Mouse (Mus musculus) C2C12 (cell line): Measurements from ENCODE around the gene Myh7b. TPM values are rescaled to one million over a fixed set of nuclear protein-coding genes. Genes with fewer than 3 reads are reported as not detected.
A peak's percentile ranks its signal among the peaks of the same experiment; 100 is the strongest.

Experiments used
- H3K27me3 ChIP-seq: one replicate; pipeline ENCODE4 v1.6.1; 2011; ENCODE audit not compliant: control insufficient read depth, insufficient read depth, insufficient read length
- H3K36me3 ChIP-seq: one replicate; pipeline ENCODE4 v1.6.1; 2011; ENCODE audit not compliant: control insufficient read depth, insufficient read depth
- H3K4me3 ChIP-seq: one replicate; pipeline ENCODE4 v1.5.1; 2011; ENCODE audit warnings: mild to moderate bottlenecking, control low read depth; ENCODE audit not compliant: poor library complexity, insufficient read depth, severe bottlenecking
- H3K79me2 ChIP-seq: one replicate; pipeline ENCODE4 v1.6.1; 2011; ENCODE audit not compliant: control insufficient read depth, insufficient read depth
- H3K79me3 ChIP-seq: one replicate; pipeline ENCODE4 v1.6.1; 2011; ENCODE audit warnings: low read depth, control low read depth
- H3ac ChIP-seq: one replicate; pipeline ENCODE3; 2011; ENCODE audit warnings: low read depth; ENCODE audit not compliant: control insufficient read depth, insufficient read length
- CEBPB ChIP-seq: IDR thresholded peaks from one replicate; pipeline ENCODE4 v1.6.1; 2011; ENCODE audit warnings: low read depth, mild to moderate bottlenecking, control low read depth, moderate library complexity
- CTCF ChIP-seq: IDR thresholded peaks from one replicate; pipeline ENCODE4 v1.5.1; 2011; ENCODE audit not compliant: control insufficient read depth, insufficient read depth, insufficient read length
- FOSL1 ChIP-seq: IDR thresholded peaks from one replicate; pipeline ENCODE4 v1.8.0; 2011; ENCODE audit warnings: mild to moderate bottlenecking, low read length; ENCODE audit not compliant: poor library complexity, insufficient read depth, severe bottlenecking
- MAX ChIP-seq: IDR thresholded peaks from one replicate; pipeline ENCODE4 v1.6.1; 2011; ENCODE audit warnings: mild to moderate bottlenecking, control low read depth
- MYOD1 ChIP-seq: IDR thresholded peaks from one replicate; pipeline ENCODE4 v1.6.1; 2011; ENCODE audit warnings: low read depth; ENCODE audit not compliant: control insufficient read depth, insufficient read length
- MYOG ChIP-seq: IDR thresholded peaks from one replicate; pipeline ENCODE4 v1.6.1; 2011; ENCODE audit not compliant: control insufficient read depth, insufficient read length; ENCODE audit errors: extremely low read depth
- USF1 ChIP-seq: IDR thresholded peaks from one replicate; pipeline ENCODE4 v1.6.1; 2011; ENCODE audit warnings: low read depth, mild to moderate bottlenecking, control low read depth, moderate library complexity
- polyA plus RNA-seq: library from polyadenylated mRNA; unstranded; fragments of >200 nt; fragmentation: generic; extraction: Trizol; gene quantifications from one replicate; pipeline ENCODE4 v1.2.1, GENCODE M21; 2012; ENCODE audit warnings: missing spikeins

The Myh7b gene
- polyA plus RNA-seq, 1 experiment: 0.09 TPM

DNA sequence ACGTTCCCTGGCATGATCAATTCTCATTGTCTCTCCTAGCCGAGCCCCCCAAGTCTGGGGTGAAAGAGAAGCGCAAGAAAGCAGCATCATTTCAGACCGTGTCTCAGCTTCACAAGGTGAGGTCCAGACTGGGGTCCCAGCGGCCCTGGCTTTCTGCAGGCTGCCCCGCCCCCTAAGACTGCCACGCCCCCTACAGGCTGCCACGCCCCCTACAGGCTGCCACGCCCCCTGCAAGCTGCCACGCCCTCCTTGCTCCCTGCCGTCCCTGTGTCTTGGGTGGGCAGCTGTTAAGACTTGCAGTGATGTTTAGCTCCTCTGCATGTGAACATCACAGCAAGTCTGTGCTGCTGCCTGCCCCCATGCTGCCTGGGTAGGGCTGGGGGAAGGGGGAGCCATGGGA is 11.6 kb downstream of the Myh7b start:
- Histone ChIP-seq H3ac (no peak overlapping the region), H3K27me3 (no peaks in the 10 kb centered on the region), H3K79me2 (no peaks in the 10 kb centered on the region), H3K36me3 (no peaks in the 10 kb centered on the region), H3K79me3 (no peaks in the 10 kb centered on the region), H3K4me3 (no peak overlapping the region)
- TF ChIP-seq MYOD1: no peak
- no peak for TF ChIP-seq MAX
- no peak for TF ChIP-seq USF1
- no peak for TF ChIP-seq CEBPB
- TF ChIP-seq CTCF: no peak
- no peak for TF ChIP-seq FOSL1
- TF ChIP-seq MYOG: no peak

GRCm38 (mm10) chr2:155623996-155624395 is 13.0 kb downstream of the Myh7b start:
- Histone ChIP-seq H3K79me3 (no peaks in the 10 kb centered on the region), H3K4me3 (no peak overlapping the region), H3ac (no peak overlapping the region), H3K79me2 (no peaks in the 10 kb centered on the region), H3K36me3 (no peaks in the 10 kb centered on the region), H3K27me3 (no peaks in the 10 kb centered on the region)
- TF ChIP-seq MAX: no peak
- TF ChIP-seq MYOD1: no peak
- no peak for TF ChIP-seq USF1
- no peak for TF ChIP-seq FOSL1
- TF ChIP-seq CTCF: no peak
- TF ChIP-seq MYOG: no peak

DNA sequence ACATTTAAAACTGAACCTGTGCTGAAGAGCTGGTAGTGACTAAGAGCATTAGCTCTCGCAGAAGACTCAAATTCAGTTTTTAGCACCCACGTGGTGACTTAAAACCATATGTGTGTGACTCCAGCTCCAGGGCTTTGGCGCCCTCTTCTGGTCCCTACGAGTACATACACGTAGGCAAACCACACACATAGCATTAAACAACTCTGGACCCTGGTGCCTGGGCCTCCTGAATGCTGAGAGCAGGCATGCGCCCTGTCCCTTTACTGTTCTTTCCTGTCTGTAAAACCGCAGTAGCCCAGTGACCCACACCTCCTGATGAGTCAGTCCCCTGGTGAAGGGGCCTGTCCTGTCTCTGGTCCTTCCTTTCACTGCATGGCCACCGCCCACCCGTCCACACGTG is 13.7 kb downstream of the Myh7b start:
- no peaks in the 10 kb centered on the region for H3K27me3 ChIP-seq
- H3K79me2 ChIP-seq: no peaks in the 10 kb centered on the region
- no peaks in the 10 kb centered on the region for H3K79me3 ChIP-seq
- TF ChIP-seq USF1 (no peak), FOSL1 (peak; percentile 91), MAX (peak; percentile 93), CTCF (peak; percentile 34)
- no peak overlapping the region for H3ac ChIP-seq
- no peak overlapping the region for H3K4me3 ChIP-seq
- H3K36me3 ChIP-seq: no peaks in the 10 kb centered on the region

GRCm38 (mm10) chr2:155626277-155626676 is 15.3 kb downstream of the Myh7b start:
- no peaks in the 10 kb centered on the region for H3K79me2 ChIP-seq
- no peak for TF ChIP-seq FOSL1
- TF ChIP-seq MYOD1: no peak
- TF ChIP-seq USF1: no peak
- TF ChIP-seq CEBPB: no peak
- no peak for TF ChIP-seq CTCF
- H3K4me3 ChIP-seq: no peak overlapping the region
- H3K36me3 ChIP-seq: no peaks in the 10 kb centered on the region
- no peaks in the 10 kb centered on the region for H3K79me3 ChIP-seq
- no peaks in the 10 kb centered on the region for H3K27me3 ChIP-seq
- no peak overlapping the region for H3ac ChIP-seq

DNA sequence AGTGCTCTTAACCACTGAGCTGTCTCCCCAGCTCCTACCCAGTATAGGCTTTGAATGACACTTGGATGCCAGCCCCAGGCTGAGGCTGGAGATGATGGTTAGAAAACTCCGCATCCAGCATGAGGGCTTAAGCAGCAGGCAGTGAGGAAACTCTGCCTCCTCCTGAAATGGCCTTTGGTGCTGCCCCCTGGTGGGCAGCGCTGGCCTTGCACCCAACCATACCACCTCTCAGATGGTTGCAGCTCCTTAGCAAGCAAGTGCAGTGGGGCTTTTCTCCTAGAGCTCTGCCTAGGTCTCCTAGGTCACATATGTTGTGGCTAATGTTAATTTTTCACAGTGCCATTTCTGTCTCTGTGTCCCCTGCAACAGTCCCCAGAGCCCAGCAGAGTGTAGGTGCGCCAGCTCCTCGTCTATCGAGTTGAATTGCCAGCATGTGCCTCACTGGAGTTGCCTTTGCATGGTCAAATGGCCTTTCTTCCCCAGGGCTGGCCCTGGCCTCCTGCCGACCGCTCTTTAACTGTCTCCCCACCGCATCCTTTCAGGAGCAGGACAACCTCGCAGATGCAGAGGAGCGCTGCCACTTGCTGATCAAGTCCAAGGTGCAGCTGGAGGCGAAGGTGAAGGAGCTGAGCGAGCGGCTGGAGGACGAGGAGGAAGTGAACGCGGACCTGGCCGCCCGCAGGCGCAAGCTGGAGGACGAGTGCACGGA is 16.2 kb downstream of the Myh7b start:
- TF ChIP-seq MYOD1 (no peak), MYOG (no peak), FOSL1 (no peak), MAX (no peak), CTCF (peak; percentile 22), USF1 (no peak), CEBPB (no peak)
- H3K36me3 ChIP-seq: no peaks in the 10 kb centered on the region
- H3K27me3 ChIP-seq: no peaks in the 10 kb centered on the region
- H3K79me2 ChIP-seq: no peaks in the 10 kb centered on the region
- no peak overlapping the region for H3K4me3 ChIP-seq
- H3K79me3 ChIP-seq: no peaks in the 10 kb centered on the region
- H3ac ChIP-seq: no peak overlapping the region

DNA sequence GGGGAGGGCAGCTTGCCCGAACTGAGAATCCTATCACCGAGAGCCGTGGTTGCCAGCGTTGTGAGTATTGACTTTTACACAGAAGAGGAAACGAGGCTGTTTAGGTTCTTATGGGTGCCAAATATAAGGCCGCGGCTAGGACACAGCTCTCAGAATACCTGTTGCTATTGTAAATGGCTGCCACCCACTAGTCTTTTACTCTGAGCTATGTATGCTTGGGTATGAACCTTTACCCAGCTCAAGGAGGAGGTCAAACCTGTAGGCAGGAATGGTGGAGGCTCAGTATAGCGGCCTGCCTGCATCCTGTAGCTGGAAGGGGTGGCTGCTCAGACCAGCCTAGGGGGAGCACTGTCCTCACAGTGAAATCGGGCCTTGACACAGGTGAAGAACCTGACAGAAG is 17.1 kb downstream of the Myh7b start:
- H3K27me3 ChIP-seq: no peaks in the 10 kb centered on the region
- TF ChIP-seq MYOG (no peak), MAX (no peak), MYOD1 (no peak), USF1 (no peak), CEBPB (no peak), CTCF (no peak), FOSL1 (no peak)
- no peak overlapping the region for H3ac ChIP-seq
- no peaks in the 10 kb centered on the region for H3K79me2 ChIP-seq
- H3K79me3 ChIP-seq: no peaks in the 10 kb centered on the region
- H3K36me3 ChIP-seq: no peaks in the 10 kb centered on the region
- no peak overlapping the region for H3K4me3 ChIP-seq
